Mouse (Mus musculus): ENCODE data around the gene Def8. TPM values are rescaled to one million over a fixed set of nuclear protein-coding genes. Genes with fewer than 3 reads are reported as not detected.

Gene Def8
- polyA plus RNA-seq, 1 experiment from 2014 or later, result 36.4 TPM

- H3K36me3 ChIP-seq, result peaks cover 74% of the 10 kb centered on the region
Observed at GRCm38 (mm10) chr8:123507153-123507552, 83.8 kb downstream of the Def8 start.

DNA sequence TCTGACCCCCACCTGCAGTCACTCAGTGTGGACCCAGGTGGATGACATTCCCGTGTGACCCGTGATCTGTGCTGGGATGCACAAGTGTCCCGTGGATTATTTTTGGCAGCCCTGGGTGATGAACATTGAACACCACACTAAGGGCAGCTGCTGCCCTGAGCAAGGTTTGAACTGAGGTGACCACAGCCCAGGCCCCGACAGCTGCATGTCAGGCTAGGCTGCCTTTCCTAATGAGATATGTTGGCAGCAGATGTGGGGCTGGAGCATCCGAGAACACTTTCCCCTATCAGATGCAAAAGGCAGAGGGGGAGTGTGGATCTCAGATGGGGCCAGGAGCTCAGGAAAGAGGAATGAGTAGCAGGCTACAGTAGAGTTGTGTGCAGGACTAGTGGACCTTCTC, 87.5 kb downstream of the Def8 start:
- DNase-seq (ENCODE audit: low spot score), result no peak
- Histone ChIP-seq H3K27ac (no peak overlapping the region), H3K27me3 (ENCODE audit: insufficient read depth, poor library complexity, severe bottlenecking) (peaks cover 33% of the 10 kb centered on the region), H3K4me1 (peaks cover 25% of the 10 kb centered on the region), H3K36me3 (peaks cover 42% of the 10 kb centered on the region), H3K4me3 (no peak overlapping the region), H3K9me3 (no peaks in the 10 kb centered on the region)
- WGBS, result 69% methylated on average over 5 of the region's 5 CpGs

More at GRCm38 (mm10) chr8:123507153-123507552, 83.8 kb downstream of the Def8 start:
- no peak for DNase-seq (ENCODE audit: low spot score)
- 87% methylated on average over 5 of the region's 5 CpGs for WGBS
- H3K4me3 ChIP-seq, result no peak overlapping the region
- H3K9me3 ChIP-seq, result 0 out of 2 replicates have a peak, but pooled peaks cover 4% of the 10 kb centered on the region
- H3K4me1 ChIP-seq, result no peaks in the 10 kb centered on the region
- no peak overlapping the region for H3K27ac ChIP-seq
- H3K27me3 ChIP-seq (ENCODE audit: insufficient read depth, poor library complexity, severe bottlenecking), result no peaks in the 10 kb centered on the region

Other genes with a start within 250 kb of the Def8 start
- gene Dpep1, start 237.3 kb upstream of the Def8 start, polyA plus RNA-seq (2016; fragmentation: Nextera tagmentation; extraction: Ambion mirVana), result 1.9 and 5.2 TPM in 2 replicates
- gene Chmp1a, start 210.8 kb upstream of the Def8 start, polyA plus RNA-seq (2016; fragmentation: Nextera tagmentation; extraction: Ambion mirVana), result 120 and 123 TPM in 2 replicates
- 3.5 and 3.6 TPM in 2 replicates for gene Spata33, start 210.7 kb upstream of the Def8 start, polyA plus RNA-seq (2016; fragmentation: Nextera tagmentation; extraction: Ambion mirVana)
- gene Cdk10, start 198.7 kb upstream of the Def8 start, polyA plus RNA-seq (2016; fragmentation: Nextera tagmentation; extraction: Ambion mirVana), result 27.0 and 31.2 TPM in 2 replicates
- 2.2 and 2.6 TPM in 2 replicates for gene Spata2l, start 187.3 kb upstream of the Def8 start, polyA plus RNA-seq (2016; fragmentation: Nextera tagmentation; extraction: Ambion mirVana)
- 17.8 and 21.4 TPM in 2 replicates for gene Zfp276, start 169.3 kb upstream of the Def8 start, polyA plus RNA-seq (2016; fragmentation: Nextera tagmentation; extraction: Ambion mirVana)
- 19.7 and 20.6 TPM in 2 replicates for gene Vps9d1, start 169.2 kb upstream of the Def8 start, polyA plus RNA-seq (2016; fragmentation: Nextera tagmentation; extraction: Ambion mirVana)
- gene Fanca, start 105.0 kb upstream of the Def8 start, polyA plus RNA-seq (2016; fragmentation: Nextera tagmentation; extraction: Ambion mirVana), result 28.9 and 31.5 TPM in 2 replicates
- gene Spire2, start 90.8 kb upstream of the Def8 start, polyA plus RNA-seq (2016; fragmentation: Nextera tagmentation; extraction: Ambion mirVana), result 4.4 TPM in 2 replicates
- gene Tcf25, start 49.8 kb upstream of the Def8 start, polyA plus RNA-seq (2016; fragmentation: Nextera tagmentation; extraction: Ambion mirVana), result 153 and 172 TPM in 2 replicates
- gene Mc1r, start 16.4 kb upstream of the Def8 start, polyA plus RNA-seq (2016; fragmentation: Nextera tagmentation; extraction: Ambion mirVana), result not detected in 2 replicates
- gene Tubb3, start 12.1 kb upstream of the Def8 start, polyA plus RNA-seq (2016; fragmentation: Nextera tagmentation; extraction: Ambion mirVana), result 10.5 and 15.8 TPM in 2 replicates
- gene Afg3l1, start 54.4 kb downstream of the Def8 start, polyA plus RNA-seq (2016; fragmentation: Nextera tagmentation; extraction: Ambion mirVana), result 56.3 and 63.8 TPM in 2 replicates
- gene Dbndd1, start 91.9 kb downstream of the Def8 start, polyA plus RNA-seq (2016; fragmentation: Nextera tagmentation; extraction: Ambion mirVana), result 2.1 and 4.6 TPM in 2 replicates
- 17.9 and 27.4 TPM in 2 replicates for gene Gas8, start 95.3 kb downstream of the Def8 start, polyA plus RNA-seq (2016; fragmentation: Nextera tagmentation; extraction: Ambion mirVana)
- gene Rhou, start 230.4 kb downstream of the Def8 start, polyA plus RNA-seq (2016; fragmentation: Nextera tagmentation; extraction: Ambion mirVana), result 13.0 and 16.7 TPM in 2 replicates